ENCODE assay signal across 8 mouse cellular contexts in the genomic region with DNA sequence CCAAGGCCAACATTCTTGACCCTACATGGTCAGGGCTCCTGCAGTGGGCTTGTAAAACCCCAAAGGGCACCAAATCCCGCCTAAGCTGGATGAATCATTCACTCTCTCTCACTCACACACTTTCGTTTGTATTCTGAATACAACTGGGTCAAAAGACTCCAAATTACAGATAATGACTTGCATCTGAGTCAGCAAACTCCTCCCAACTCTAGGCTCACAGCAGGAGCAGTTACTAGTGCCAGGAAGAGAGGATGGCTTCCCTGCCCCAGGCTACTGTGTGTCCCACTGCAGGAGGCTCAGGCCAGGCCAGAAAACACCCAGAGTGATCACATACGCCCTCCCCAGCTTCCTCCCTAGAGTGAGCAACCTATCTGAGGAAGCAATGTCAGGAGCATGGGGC. TPM values are rescaled to one million over a fixed set of nuclear protein-coding genes. Genes with fewer than 3 reads are reported as not detected.
DNase-seq lines count a peak whose midpoint lies in the region; ATAC-seq lines count a peak whose summit lies in the region.

No protein-coding gene starts in this region.

- peak overlapping the region; percentile 34 for H3K27ac ChIP-seq in heart, embryonic 12.5 days (ENCODE audit: poor library complexity, severe bottlenecking)

- no peak overlapping the region for H3K4me2 ChIP-seq in heart, embryonic 12.5 days

- 54% methylated on average over 3 of the region's 3 CpGs for WGBS in heart, embryonic 12.5 days

- peaks cover 87% of the 10 kb centered on the region for H3K36me3 ChIP-seq in heart, embryonic 12.5 days

- no peak for ATAC-seq in heart, embryonic 12.5 days (ENCODE audit: insufficient number of reproducible peaks, low FRiP score)
- no peak for ATAC-seq in monocyte, adult 5-6 weeks (replicated peaks; ENCODE audit: insufficient number of reproducible peaks, low FRiP score, low TSS enrichment, poor library complexity, severe bottlenecking)

- no peaks in the 10 kb centered on the region for H3K9me3 ChIP-seq in heart, embryonic 12.5 days (replicated peaks)

- H3K27me3 ChIP-seq in heart, embryonic 12.5 days (replicated peaks) = no peaks in the 10 kb centered on the region

- H3K4me3 ChIP-seq in heart, embryonic 12.5 days = no peak overlapping the region

- no peak for DNase-seq in heart, postnatal 14 days
- DNase-seq in urinary bladder, postnatal 36 days (ENCODE audit: low spot score in 2 of 2) = peak; percentile 15 to 20
- DNase-seq in urinary bladder, postnatal 10 days (ENCODE audit: low spot score) = no peak
- DNase-seq in cerebellum, adult 9-11 months = peak; percentile 69
- no peak for DNase-seq in ovary, postnatal 36 days (ENCODE audit: low spot score)
- DNase-seq in thymus, postnatal 10 days (ENCODE audit: low spot score in 2 of 2) = no peak

- intact Hi-C loops in heart, postnatal 14 days (cut with DNase I) = no loop called here

- peaks cover 95% of the 10 kb centered on the region for H3K4me1 ChIP-seq in heart, embryonic 12.5 days (replicated peaks)

- H3K9ac ChIP-seq in heart, embryonic 12.5 days = no peak overlapping the region

RNA-seq across cellular contexts. Expression of a gene that starts 9.1 kb away (rescaled TPM):
- polyA plus RNA-seq in heart, embryonic 12.5 days (2016; fragmentation: Nextera tagmentation; extraction: Ambion mirVana) = 253 and 257 TPM in 2 replicates
- total RNA-seq in heart, postnatal 14 days (2021) = 100 to 1,000 TPM; 119 to 146 TPM
- 370 to 434 TPM (median 393 TPM) in 3 replicates for total RNA-seq in monocyte, adult 5-6 weeks (2017)

RNA-seq across cellular contexts. Expression of a gene that starts 51.0 kb away (rescaled TPM):
- polyA plus RNA-seq in heart, embryonic 12.5 days (2016; fragmentation: Nextera tagmentation; extraction: Ambion mirVana) = 0.22 and 0.71 TPM in 2 replicates
- 1 to 10 TPM in 1 of 2 experiments, under 1 TPM in 1; 0.85 to 2.9 TPM for total RNA-seq in heart, postnatal 14 days (2021)
- total RNA-seq in monocyte, adult 5-6 weeks (2017) = 10.6 to 16.0 TPM (median 11.7 TPM) in 3 replicates

Comparison
In these comparisons a context has a peak if more than half of its experiments do, and no peak if none do; other contexts are left out.
1. DNase-seq: peak in urinary bladder, postnatal 36 days (2 of 2) and cerebellum, adult 9-11 months (single experiment); none in heart, postnatal 14 days (0 of 2), urinary bladder, postnatal 10 days (single experiment), ovary, postnatal 36 days (single experiment) and thymus, postnatal 10 days (0 of 2).